Mouse (Mus musculus) hindbrain, embryonic 16.5 days (tissue): Measurements from ENCODE around the gene Utp20. TPM values are rescaled to one million over a fixed set of nuclear protein-coding genes. Genes with fewer than 3 reads are reported as not detected.

Source experiments
- ATAC-seq: fragments of 200-750 bp; cut with Nextera tagmentation; 2 replicates; pipeline ENCODE4 v1.8.0; 2017; ENCODE audit warnings: moderate TSS enrichment, moderate library complexity
- H3K27ac ChIP-seq: fragments of 300-500 bp; sonication (generic); 2 replicates; pipeline ENCODE4 v1.5.1; 2014; ENCODE audit warnings: low read depth, mild to moderate bottlenecking, control low read depth, low read length, moderate library complexity
- H3K27me3 ChIP-seq: fragments of 300-500 bp; sonication (generic); replicated peaks from 2 replicates; pipeline ENCODE4 v1.6.1; 2014; ENCODE audit warnings: low read length; ENCODE audit not compliant: control insufficient read depth, insufficient read depth
- H3K36me3 ChIP-seq: fragments of 300-500 bp; sonication (generic); 2 replicates; pipeline ENCODE4 v1.6.1; 2014; ENCODE audit warnings: mild to moderate bottlenecking, low read length, moderate library complexity, mixed read lengths; ENCODE audit not compliant: control insufficient read depth, insufficient read depth
- H3K4me1 ChIP-seq: fragments of 300-500 bp; sonication (generic); 2 replicates; pipeline ENCODE4 v1.6.1; 2014; ENCODE audit warnings: low read depth, low read length; ENCODE audit not compliant: control insufficient read depth, insufficient read depth
- H3K4me2 ChIP-seq: fragments of 300-500 bp; sonication (generic); 2 replicates; pipeline ENCODE4 v1.6.1; 2014; ENCODE audit warnings: mild to moderate bottlenecking, low read length, control low read depth, moderate library complexity
- H3K4me3 ChIP-seq: fragments of 300-500 bp; sonication (generic); 2 replicates; pipeline ENCODE4 v1.5.1; 2014; ENCODE audit warnings: mild to moderate bottlenecking, low read length, control low read depth, moderate library complexity
- H3K9ac ChIP-seq: fragments of 300-500 bp; sonication (generic); 2 replicates; pipeline ENCODE4 v1.6.1; 2014; ENCODE audit warnings: low read depth, mild to moderate bottlenecking, control low read depth, low read length, moderate library complexity
- H3K9me3 ChIP-seq: fragments of 300-500 bp; sonication (generic); 2 replicates; pipeline ENCODE4 v1.6.1; 2014; ENCODE audit warnings: mild to moderate bottlenecking, low read length, moderate library complexity; ENCODE audit not compliant: control insufficient read depth
- WGBS: fragments of 180-500 bp; shearing (Covaris S2); extraction: QIAGEN DNeasy Blood & Tissue Kit; methylation state at CpG from one replicate; pipeline ENCODE4 v1.1.7; 2014; 5-methylcytosine and 5-hydroxymethylcytosine counted together
- polyA plus RNA-seq: library from polyadenylated mRNA; unstranded; fragments of >200 nt; fragmentation: Nextera tagmentation; extraction: Ambion mirVana; gene quantifications from 2 replicates; pipeline ENCODE4 v1.2.1, GENCODE M21; 2015

Utp20 gene
- 7.7 and 10.4 TPM in 2 replicates for polyA plus RNA-seq

GRCm38 (mm10) chr10:88826188-88826946 lies at the start of gene Utp20:
Utp20 (minus strand) TSS chr10:88826804.
- Histone ChIP-seq H3K27ac (no peak within 1 kb of the TSS), H3K36me3 (peaks cover 3% of the 10 kb centered on the region; the same call in 1 of the 2 replicates), H3K27me3 (no peaks in the 10 kb centered on the region), H3K4me2 (peak within 1 kb of the TSS; percentile 75), H3K4me1 (peaks cover 7% of the 10 kb centered on the region), H3K9ac (peak within 1 kb of the TSS; percentile 72), H3K4me3 (peak within 1 kb of the TSS; percentile 97), H3K9me3 (no peaks in the 10 kb centered on the region)
- peak; percentile 100 for ATAC-seq
- under 1% methylated on average over 44 of the region's 44 CpGs for WGBS

- no peak for ATAC-seq
- Histone ChIP-seq H3K36me3 (no peaks in the 10 kb centered on the region), H3K27me3 (no peaks in the 10 kb centered on the region), H3K4me2 (no peak overlapping the region), H3K4me3 (no peak overlapping the region), H3K4me1 (no peaks in the 10 kb centered on the region), H3K9ac (no peak overlapping the region), H3K9me3 (no peaks in the 10 kb centered on the region), H3K27ac (no peak overlapping the region)
- WGBS, result 76% methylated on average over 5 of the region's 5 CpGs
Observed at GRCm38 (mm10) chr10:88874870-88875269, 48.3 kb upstream of the Utp20 start.

- WGBS, result 73% methylated on average over 2 of the region's 2 CpGs
- no peaks in the 10 kb centered on the region for H3K36me3 ChIP-seq
- no peak overlapping the region for H3K4me3 ChIP-seq
Observed at GRCm38 (mm10) chr10:88866017-88866416, 39.4 kb upstream of the Utp20 start.

GRCm38 (mm10) chr10:88862293-88862692 lies 35.7 kb upstream of the Utp20 start:
- H3K4me3 ChIP-seq, result no peak overlapping the region
- 91% methylated on average over 5 of the region's 5 CpGs for WGBS
- ATAC-seq, result no peak
- H3K4me2 ChIP-seq, result no peak overlapping the region
- no peaks in the 10 kb centered on the region for H3K4me1 ChIP-seq
- H3K27me3 ChIP-seq, result no peaks in the 10 kb centered on the region
- H3K9me3 ChIP-seq, result no peaks in the 10 kb centered on the region
- H3K9ac ChIP-seq, result no peak overlapping the region
- H3K36me3 ChIP-seq, result no peaks in the 10 kb centered on the region
- H3K27ac ChIP-seq, result no peak overlapping the region

More at GRCm38 (mm10) chr10:88866017-88866416, 39.4 kb upstream of the Utp20 start:
- H3K4me2 ChIP-seq, result no peak overlapping the region
- no peaks in the 10 kb centered on the region for H3K27me3 ChIP-seq
- H3K27ac ChIP-seq, result no peak overlapping the region
- no peaks in the 10 kb centered on the region for H3K9me3 ChIP-seq
- no peak for ATAC-seq
- no peak overlapping the region for H3K9ac ChIP-seq
- no peaks in the 10 kb centered on the region for H3K4me1 ChIP-seq

- Histone ChIP-seq H3K9me3 (no peaks in the 10 kb centered on the region), H3K4me1 (no peaks in the 10 kb centered on the region), H3K27me3 (no peaks in the 10 kb centered on the region), H3K4me2 (no peak overlapping the region), H3K9ac (no peak overlapping the region), H3K4me3 (no peak overlapping the region), H3K27ac (no peak overlapping the region), H3K36me3 (no peaks in the 10 kb centered on the region)
- ATAC-seq, result no peak
Observed at GRCm38 (mm10) chr10:88861416-88861815, 34.8 kb upstream of the Utp20 start.

GRCm38 (mm10) chr10:88860911-88861310 lies 34.3 kb upstream of the Utp20 start:
- no peak for ATAC-seq
- no peak overlapping the region for H3K9ac ChIP-seq

GRCm38 (mm10) chr10:88853326-88853725 lies 26.7 kb upstream of the Utp20 start:
- no peak for ATAC-seq
- Histone ChIP-seq H3K9ac (no peak overlapping the region), H3K27ac (no peak overlapping the region), H3K9me3 (no peaks in the 10 kb centered on the region; the same call in 1 of the 2 replicates), H3K4me3 (no peak overlapping the region), H3K27me3 (no peaks in the 10 kb centered on the region), H3K4me1 (no peaks in the 10 kb centered on the region), H3K36me3 (no peaks in the 10 kb centered on the region), H3K4me2 (no peak overlapping the region)
- 90% methylated on average over 7 of the region's 7 CpGs for WGBS

More at GRCm38 (mm10) chr10:88860911-88861310, 34.3 kb upstream of the Utp20 start:
- H3K4me3 ChIP-seq, result no peak overlapping the region
- WGBS, result 80% methylated on average over 3 of the region's 3 CpGs
- no peak overlapping the region for H3K4me2 ChIP-seq
- no peaks in the 10 kb centered on the region for H3K36me3 ChIP-seq
- no peaks in the 10 kb centered on the region for H3K27me3 ChIP-seq
- H3K4me1 ChIP-seq, result no peaks in the 10 kb centered on the region
- no peak overlapping the region for H3K27ac ChIP-seq
- no peaks in the 10 kb centered on the region for H3K9me3 ChIP-seq

- Histone ChIP-seq H3K36me3 (no peaks in the 10 kb centered on the region), H3K27ac (no peak overlapping the region), H3K9me3 (no peaks in the 10 kb centered on the region; the same call in 1 of the 2 replicates), H3K4me2 (no peak overlapping the region), H3K27me3 (no peaks in the 10 kb centered on the region), H3K4me3 (no peak overlapping the region), H3K9ac (no peak overlapping the region), H3K4me1 (no peaks in the 10 kb centered on the region)
- ATAC-seq, result no peak
- 93% methylated on average over 4 of the region's 4 CpGs for WGBS
Observed at GRCm38 (mm10) chr10:88849976-88850375, 23.4 kb upstream of the Utp20 start.

- WGBS, result 82% methylated on average over 7 of the region's 7 CpGs
- Histone ChIP-seq H3K9ac (no peak overlapping the region), H3K4me1 (no peaks in the 10 kb centered on the region)
Observed at GRCm38 (mm10) chr10:88848876-88849476, 22.4 kb upstream of the Utp20 start.

More at GRCm38 (mm10) chr10:88848876-88849476, 22.4 kb upstream of the Utp20 start:
- Histone ChIP-seq H3K27me3 (no peaks in the 10 kb centered on the region), H3K9me3 (no peaks in the 10 kb centered on the region; the same call in 1 of the 2 replicates), H3K4me3 (no peak overlapping the region), H3K4me2 (no peak overlapping the region), H3K36me3 (no peaks in the 10 kb centered on the region), H3K27ac (no peak overlapping the region)
- ATAC-seq, result no peak
